In genomic region chr19:27606933-27607332, GRCm38 (mm10) we compare ENCODE assay signal across 21 mouse cellular contexts.
DNase-seq lines count a peak whose midpoint lies in the region; ATAC-seq and TF ChIP-seq lines count a peak whose summit lies in the region.
"Had no signal": no experiment of that assay in that cellular context is flagged by ENCODE, and none has a peak within 500 bp of the region (broad histone marks: within the 10 kb centered on the region; RNA-seq: fewer than 3 reads in every experiment).

No protein-coding gene starts in this region.

- H3K36me3 ChIP-seq in heart, adult 2 months (ENCODE audit: control insufficient read depth, insufficient read depth, low read length) = no peaks in the 10 kb centered on the region
- no peaks in the 10 kb centered on the region for H3K36me3 ChIP-seq in liver, adult 2 months (ENCODE audit: control insufficient read depth, insufficient read depth, low read length)
- H3K36me3 ChIP-seq in liver, postnatal 0 days (replicated peaks; ENCODE audit: insufficient read depth, low read length) = no peaks in the 10 kb centered on the region
- no peaks in the 10 kb centered on the region for H3K36me3 ChIP-seq in liver, embryonic 12.5 days
- H3K36me3 ChIP-seq: G1E had no signal

- TF ChIP-seq CTCF in heart, adult 2 months (IDR thresholded peaks at IDR 0.05) = no peak
- no peak for TF ChIP-seq CTCF in liver, adult 2 months (IDR thresholded peaks at IDR 0.05; ENCODE audit: low read depth, low read length)
- TF ChIP-seq CTCF in liver, postnatal 0 days (IDR thresholded peaks at IDR 0.05; ENCODE audit: low read depth) = no peak

- H3K4me1 ChIP-seq in heart, adult 2 months (ENCODE audit: control insufficient read depth, insufficient read depth, low read length) = no peaks in the 10 kb centered on the region
- H3K4me1 ChIP-seq in liver, adult 2 months (ENCODE audit: control insufficient read depth, insufficient read depth, low read length) = 0 out of 2 replicates have a peak, but pooled peaks cover 1% of the 10 kb centered on the region
- peaks cover 8% of the 10 kb centered on the region; the same call in 1 of the 2 replicates for H3K4me1 ChIP-seq in liver, postnatal 0 days (ENCODE audit: insufficient read depth)
- no peaks in the 10 kb centered on the region for H3K4me1 ChIP-seq in liver, embryonic 12.5 days

- H3K79me2 ChIP-seq in heart, adult 2 months (replicated peaks; ENCODE audit: control insufficient read depth, insufficient read depth, low read length) = no peaks in the 10 kb centered on the region
- no peaks in the 10 kb centered on the region for H3K79me2 ChIP-seq in liver, adult 2 months (ENCODE audit: control insufficient read depth, insufficient read depth, low read length)

- ATAC-seq in liver, postnatal 0 days = peak; percentile 72; the same call in 1 of the 2 replicates
- ATAC-seq in liver, embryonic 12.5 days = no peak
- ATAC-seq: activated CD4-positive, CD25-positive, alpha-beta regulatory T cell, adult 4 months; CD4-positive, CD25-positive, alpha-beta regulatory T cell, adult 4 months; Patski had no signal

- no peak overlapping the region for H3K4me2 ChIP-seq in liver, postnatal 0 days (ENCODE audit: low read depth, low read length)
- no peak overlapping the region for H3K4me2 ChIP-seq in liver, embryonic 12.5 days

- intact Hi-C loops in heart, adult 2 months (cut with DNase I) = no loop called here

- no peak overlapping the region for H3K4me3 ChIP-seq in heart, adult 2 months
- no peak overlapping the region for H3K4me3 ChIP-seq in liver, adult 2 months (ENCODE audit: insufficient read depth, low read depth, low read length)
- H3K4me3 ChIP-seq in liver, postnatal 0 days (ENCODE audit: low read depth, low read length) = no peak overlapping the region
- H3K4me3 ChIP-seq in liver, embryonic 12.5 days = no peak overlapping the region

- H3K27me3 ChIP-seq in heart, adult 2 months (ENCODE audit: control insufficient read depth, insufficient read depth, low read length) = no peaks in the 10 kb centered on the region; the same call in 1 of the 2 replicates
- H3K27me3 ChIP-seq in liver, adult 2 months (ENCODE audit: control insufficient read depth, insufficient read depth, low read length) = no peaks in the 10 kb centered on the region
- H3K27me3 ChIP-seq in liver, postnatal 0 days (ENCODE audit: insufficient read depth, low read length) = no peaks in the 10 kb centered on the region
- H3K27me3 ChIP-seq in liver, embryonic 12.5 days (replicated peaks) = no peaks in the 10 kb centered on the region
- H3K27me3 ChIP-seq: CH12.LX had no signal

- H3K27ac ChIP-seq in heart, adult 2 months = no peak overlapping the region
- no peak overlapping the region for H3K27ac ChIP-seq in liver, adult 2 months (replicated peaks; ENCODE audit: insufficient read depth, low read depth, low read length)
- H3K27ac ChIP-seq in liver, postnatal 0 days (ENCODE audit: low read depth) = no peak overlapping the region
- no peak overlapping the region for H3K27ac ChIP-seq in liver, embryonic 12.5 days

- no peaks in the 10 kb centered on the region for H3K9me3 ChIP-seq in liver, postnatal 0 days (ENCODE audit: low read length)
- no peaks in the 10 kb centered on the region for H3K9me3 ChIP-seq in liver, embryonic 12.5 days (replicated peaks)
- H3K9me3 ChIP-seq: G1E had no signal

- 83% methylated on average over 2 of the region's 2 CpGs for WGBS in heart, adult 2 months
- WGBS in liver, adult 2 months = 39% methylated on average over 2 of the region's 2 CpGs
- WGBS in liver, postnatal 0 days (ENCODE audit: insufficient replicate concordance) = 73% methylated on average over 2 of the region's 2 CpGs
- 56% methylated on average over 2 of the region's 2 CpGs for WGBS in liver, embryonic 12.5 days (ENCODE audit: insufficient replicate concordance)

- TF ChIP-seq EP300 in heart, adult 2 months (IDR thresholded peaks at IDR 0.05; ENCODE audit: insufficient read depth, low read depth, low read length) = no peak
- no peak for TF ChIP-seq EP300 in liver, postnatal 0 days (IDR thresholded peaks at IDR 0.05; ENCODE audit: low read depth)

- TF ChIP-seq POLR2A in heart, adult 2 months (IDR thresholded peaks at IDR 0.05; ENCODE audit: insufficient read depth, low read depth, low read length) = no peak
- no peak for TF ChIP-seq POLR2A in liver, adult 2 months (IDR thresholded peaks at IDR 0.05; ENCODE audit: extremely low read depth, insufficient read depth, low read length)

- no peak overlapping the region for H3K9ac ChIP-seq in heart, adult 2 months (ENCODE audit: low read depth, low read length)
- no peak overlapping the region for H3K9ac ChIP-seq in liver, adult 2 months (ENCODE audit: low read depth, low read length)
- H3K9ac ChIP-seq in liver, postnatal 0 days (replicated peaks) = no peak overlapping the region
- no peak overlapping the region for H3K9ac ChIP-seq in liver, embryonic 12.5 days

- DNase-seq in heart, adult 11 months = peak; percentile 18
- no peak for DNase-seq in heart, adult 2 months
- peak; percentile 54 for DNase-seq in liver, adult 2 months (ENCODE audit: extremely low read depth, low read depth, low spot score)
- no peak for DNase-seq in liver
- DNase-seq in liver, postnatal 0 days = no peak
- DNase-seq: adrenal gland, adult 2 months; adrenal gland, adult 8-10 months; adrenal gland, postnatal 10 days; adrenal gland, postnatal 14 days; adrenal gland, postnatal 25 days; adrenal gland, postnatal 36 days; B cell, adult 2 months; cerebellum, adult 11 months; cerebellum, adult 11-12 months; cerebellum, adult 18-20 months had no signal

Comparison
In these comparisons a context has a peak if more than half of its experiments do, and no peak if none do; other contexts are left out.
1. DNase-seq: peak in heart, adult 11 months (single experiment) and liver, adult 2 months (single experiment); none in heart, adult 2 months (0 of 2), liver (single experiment) and liver, postnatal 0 days (single experiment).